Mouse (Mus musculus) thymus, adult 2 months (tissue): ENCODE measurements at regions not wholly inside any gene's neighbourhood (a gene's known extent, or its start where the extent isn't known, plus 50 kb on each side); places are given as distances from the start of the nearest gene placed in this dataset.

Source experiments
- DNase-seq: peaks from one replicate; pipeline ENCODE4 v3.0.0; 2021
- H3K27ac ChIP-seq: fragments of 200-500 bp; 2 replicates; pipeline ENCODE4 v1.5.1; 2012; ENCODE audit warnings: low read length, control low read depth; ENCODE audit not compliant: control insufficient read depth, insufficient read depth
- H3K27me3 ChIP-seq: fragments of 200-500 bp; 2 replicates; pipeline ENCODE4 v1.6.1; 2012; ENCODE audit warnings: mild to moderate bottlenecking, low read length, moderate library complexity, mixed read lengths; ENCODE audit not compliant: control insufficient read depth, insufficient read depth
- H3K36me3 ChIP-seq: fragments of 200-500 bp; 2 replicates; pipeline ENCODE4 v1.6.1; 2012; ENCODE audit warnings: mild to moderate bottlenecking, low read length, moderate library complexity; ENCODE audit not compliant: control insufficient read depth, insufficient read depth
- H3K4me1 ChIP-seq: fragments of 200-500 bp; replicated peaks from 2 replicates; pipeline ENCODE4 v1.6.1; 2012; ENCODE audit warnings: low read length; ENCODE audit not compliant: control insufficient read depth, insufficient read depth
- H3K4me3 ChIP-seq: fragments of 200-500 bp; 2 replicates; pipeline ENCODE4 v1.5.1; 2012; ENCODE audit warnings: mild to moderate bottlenecking, low read length, control low read depth, moderate library complexity; ENCODE audit not compliant: control insufficient read depth, insufficient read depth
- CTCF ChIP-seq: fragments of 200-500 bp; IDR thresholded peaks from 2 replicates; pipeline ENCODE4 v1.5.1; 2012; ENCODE audit warnings: mild to moderate bottlenecking, control low read depth, low read length, moderate library complexity, borderline replicate concordance; ENCODE audit not compliant: control insufficient read depth, poor library complexity, insufficient read depth; ENCODE audit errors: extremely low read depth
- POLR2A ChIP-seq: fragments of 200-500 bp; IDR thresholded peaks from 2 replicates; pipeline ENCODE4 v1.6.1; 2012; ENCODE audit warnings: mild to moderate bottlenecking, low read length, control low read depth, moderate library complexity; ENCODE audit not compliant: control insufficient read depth, poor library complexity, insufficient read depth; ENCODE audit errors: extremely low read depth
- WGBS: fragments of 180-500 bp; shearing (Covaris S2); methylation state at CpG from one replicate; pipeline ENCODE4 v1.1.7; 2018; 5-methylcytosine and 5-hydroxymethylcytosine counted together

DNA sequence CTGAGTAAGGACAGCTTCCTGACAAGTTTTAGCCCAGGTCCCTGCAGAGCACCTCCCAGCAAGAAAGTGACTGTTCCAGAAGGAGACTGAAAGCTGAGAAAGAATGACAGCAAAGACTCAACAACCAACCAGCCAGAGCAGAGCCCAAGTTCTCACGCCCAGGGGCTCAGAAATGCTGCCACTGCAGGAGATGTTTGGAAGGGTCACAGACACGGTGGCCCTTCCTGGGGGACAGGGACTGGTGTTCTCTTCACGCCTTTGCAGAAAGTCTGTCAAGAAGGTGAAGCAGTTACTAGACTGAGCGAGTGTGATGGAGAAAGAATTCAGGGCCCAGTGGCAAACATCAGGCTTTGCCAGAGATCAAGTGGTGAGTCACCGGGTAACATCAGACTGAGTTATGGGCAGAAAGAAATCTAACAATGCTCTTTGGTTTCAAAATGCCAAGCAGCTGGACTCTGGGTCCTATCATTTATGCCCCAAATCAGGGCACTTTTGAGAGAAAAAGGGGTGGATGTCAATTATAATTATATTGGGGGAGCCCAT, 154.2 kb upstream of the Hes1 start:
- no peak for TF ChIP-seq POLR2A
- no peak for TF ChIP-seq CTCF
- Histone ChIP-seq H3K4me3 (no peak overlapping the region), H3K4me1 (no peaks in the 10 kb centered on the region; the same call in 1 of the 2 replicates), H3K27ac (no peak overlapping the region), H3K36me3 (no peaks in the 10 kb centered on the region), H3K27me3 (no peaks in the 10 kb centered on the region)
- no peak for DNase-seq
- 93% methylated on average over 5 of the region's 5 CpGs for WGBS

DNA sequence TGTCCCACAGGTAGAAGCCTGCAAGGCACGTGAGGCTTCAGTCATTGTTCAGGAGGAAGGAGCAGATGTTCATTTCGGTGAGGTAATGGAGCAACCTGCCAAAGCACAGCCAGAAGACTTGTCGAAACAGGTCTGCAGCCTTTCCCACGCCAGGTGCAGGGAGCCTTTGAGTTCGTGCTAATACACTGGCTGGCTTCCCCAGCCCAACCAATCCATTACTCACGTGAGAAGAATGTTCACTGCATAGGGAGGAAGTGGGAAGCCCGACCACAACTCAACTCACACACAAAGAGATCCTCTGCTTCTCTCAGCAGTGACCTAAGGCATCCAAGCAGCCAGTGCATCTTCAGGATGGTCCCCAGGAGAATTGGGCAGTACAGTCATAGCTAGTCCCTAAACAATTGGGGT, 153.0 kb upstream of the Hes1 start:
- no peak for DNase-seq
- 5% methylated on average over 7 of the region's 7 CpGs for WGBS
- Histone ChIP-seq H3K27me3 (no peaks in the 10 kb centered on the region), H3K27ac (no peak overlapping the region), H3K4me3 (no peak overlapping the region), H3K4me1 (no peaks in the 10 kb centered on the region; the same call in 1 of the 2 replicates), H3K36me3 (no peaks in the 10 kb centered on the region)
- TF ChIP-seq CTCF (no peak), POLR2A (no peak)

DNA sequence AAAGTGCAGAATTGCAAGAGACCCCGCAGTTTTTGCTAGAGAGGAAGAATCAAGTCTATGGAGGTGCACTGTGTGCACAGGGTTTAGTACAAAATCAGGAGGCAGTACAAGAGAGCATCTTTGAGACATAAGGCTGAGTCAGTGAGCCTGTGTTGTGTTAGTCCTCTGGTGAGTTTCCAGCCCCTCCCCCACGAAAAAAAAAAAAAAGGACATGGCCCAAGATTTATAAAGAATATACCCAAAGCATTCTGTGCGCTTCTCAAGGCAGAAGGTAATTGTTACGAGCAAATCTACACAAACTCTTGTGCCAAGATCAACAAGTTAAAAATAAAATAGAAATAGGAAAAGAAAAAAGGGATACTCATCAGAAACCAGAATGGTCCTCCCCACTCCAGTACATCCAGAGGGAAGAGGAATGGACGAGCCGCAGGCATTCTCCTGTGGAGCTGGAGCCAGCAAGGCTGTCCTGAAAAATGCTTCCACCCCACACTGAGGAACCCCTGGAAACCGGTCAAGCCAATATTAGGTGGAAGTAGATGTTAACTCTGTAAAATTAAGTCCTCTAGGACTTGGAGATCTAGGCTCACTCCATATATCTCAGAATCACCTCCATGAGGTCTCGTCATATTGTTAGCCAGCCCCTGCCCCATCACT, 150.7 kb upstream of the Hes1 start:
- 90% methylated on average over 8 of the region's 8 CpGs for WGBS
- no peaks in the 10 kb centered on the region for H3K27me3 ChIP-seq
- H3K27ac ChIP-seq, result no peak overlapping the region
- no peaks in the 10 kb centered on the region; the same call in 1 of the 2 replicates for H3K4me1 ChIP-seq
- DNase-seq, result no peak
- TF ChIP-seq POLR2A (no peak), CTCF (no peak)
- H3K36me3 ChIP-seq, result no peaks in the 10 kb centered on the region
- no peak overlapping the region for H3K4me3 ChIP-seq

DNA sequence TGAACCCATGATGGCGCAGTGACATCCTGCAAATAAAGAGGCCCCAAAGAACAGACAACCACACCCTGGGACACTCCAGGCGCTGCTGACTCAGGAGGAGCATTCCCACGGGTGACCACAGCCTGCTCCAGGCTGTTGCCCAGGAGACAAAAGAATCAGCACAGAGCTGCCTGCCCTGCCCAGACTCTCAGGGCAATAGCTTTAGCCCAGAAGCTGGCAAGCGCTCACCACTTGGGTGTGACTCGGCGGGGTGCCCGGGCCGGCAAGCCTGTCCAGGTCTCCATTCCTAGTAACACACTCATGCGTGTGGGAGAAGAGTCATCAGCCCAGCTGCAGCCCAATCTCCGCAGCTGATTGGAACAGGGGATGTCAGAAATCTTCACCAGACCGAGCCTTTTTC, 148.8 kb upstream of the Hes1 start:
- H3K27me3 ChIP-seq, result no peaks in the 10 kb centered on the region
- WGBS, result 89% methylated on average over 11 of the region's 11 CpGs
- H3K4me3 ChIP-seq, result no peak overlapping the region
- TF ChIP-seq POLR2A (no peak), CTCF (no peak)
- H3K27ac ChIP-seq, result no peak overlapping the region
- no peaks in the 10 kb centered on the region for H3K36me3 ChIP-seq
- no peaks in the 10 kb centered on the region for H3K4me1 ChIP-seq
- DNase-seq, result no peak

DNA sequence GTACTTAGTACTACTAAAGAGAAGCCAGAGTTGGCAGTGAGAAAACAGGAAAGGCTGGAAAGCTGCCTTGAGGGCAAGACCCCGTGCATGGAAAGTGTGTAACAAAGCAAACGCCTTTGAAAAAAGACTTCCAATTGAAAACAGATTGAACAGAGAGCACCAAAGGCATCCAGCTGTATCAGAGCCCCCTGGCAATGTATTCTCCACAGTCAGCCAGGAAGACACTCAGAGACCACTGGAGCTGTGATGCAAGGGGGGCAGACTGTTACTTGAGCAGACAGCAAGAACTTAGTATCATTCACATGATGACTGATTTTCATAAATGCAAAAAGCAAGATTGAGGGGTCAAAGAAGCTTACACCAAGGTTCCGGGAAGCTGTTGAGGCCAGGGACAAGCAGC, 146.2 kb upstream of the Hes1 start:
- TF ChIP-seq POLR2A (no peak), CTCF (no peak)
- WGBS, result 64% methylated on average over 3 of the region's 3 CpGs
- H3K4me3 ChIP-seq, result no peak overlapping the region

DNA sequence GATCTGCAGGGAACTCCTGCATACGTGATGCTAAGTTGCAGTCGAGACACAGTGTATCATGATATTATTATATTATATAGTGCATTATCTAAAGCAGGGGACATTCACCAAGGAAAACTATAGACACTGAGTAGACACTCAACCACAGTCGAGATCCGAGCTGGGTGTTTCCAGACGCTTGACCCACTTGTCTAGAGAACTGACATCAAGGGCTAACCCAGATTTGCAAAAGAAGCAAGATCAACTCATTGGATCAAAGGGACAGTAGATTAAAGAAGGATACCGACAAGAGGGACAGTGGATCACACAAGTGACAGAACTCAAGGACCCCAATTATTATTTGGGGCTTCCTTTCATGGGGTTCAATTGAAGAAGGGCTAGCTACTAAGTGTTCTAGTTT, 145.8 kb upstream of the Hes1 start:
- WGBS, result 93% methylated on average over 6 of the region's 6 CpGs
- Histone ChIP-seq H3K4me1 (no peaks in the 10 kb centered on the region), H3K36me3 (no peaks in the 10 kb centered on the region), H3K4me3 (no peak overlapping the region), H3K27me3 (no peaks in the 10 kb centered on the region), H3K27ac (no peak overlapping the region)
- no peak for TF ChIP-seq CTCF
- no peak for TF ChIP-seq POLR2A
- no peak for DNase-seq

More for the DNA sequence above, 146.2 kb upstream of the Hes1 start:
- no peak for DNase-seq
- Histone ChIP-seq H3K4me1 (no peaks in the 10 kb centered on the region), H3K27ac (no peak overlapping the region), H3K27me3 (no peaks in the 10 kb centered on the region), H3K36me3 (no peaks in the 10 kb centered on the region)
